In the genomic region with DNA sequence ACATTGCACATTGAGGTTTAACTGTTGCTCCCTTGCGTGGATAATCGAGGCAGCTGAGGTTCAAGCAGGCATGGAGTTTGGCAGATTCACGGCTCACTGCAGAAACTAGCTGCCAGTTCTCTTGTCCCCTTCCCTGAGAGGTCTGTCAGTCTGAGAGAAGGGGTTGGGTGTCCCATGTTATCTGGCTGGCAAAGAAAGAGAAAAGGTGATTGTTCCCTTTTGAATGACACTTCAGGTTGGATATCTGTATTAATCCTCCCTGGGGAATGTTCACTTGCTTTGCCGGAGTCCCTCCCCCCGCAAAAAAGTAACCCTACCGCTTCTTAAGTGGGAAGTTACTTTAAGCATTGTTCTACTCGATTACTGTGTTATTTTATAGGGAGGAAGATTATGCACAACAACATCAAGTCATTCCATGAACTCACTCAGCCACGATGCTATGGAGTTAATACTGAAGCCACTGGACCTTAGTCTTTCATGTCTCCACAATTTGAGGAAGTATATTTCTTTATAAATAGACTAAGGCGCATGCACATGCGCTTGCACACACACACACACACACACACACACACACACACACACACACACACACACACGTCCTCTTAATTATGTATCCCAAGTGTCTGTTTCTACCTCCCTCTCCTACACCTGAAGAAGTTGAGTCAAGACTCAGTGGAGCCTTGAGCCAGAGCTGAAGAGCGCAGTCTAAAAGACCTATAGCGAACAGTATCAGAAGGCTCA, we compare ENCODE assay signal across 8 mouse cellular contexts. TPM values are rescaled to one million over a fixed set of nuclear protein-coding genes. Genes with fewer than 3 reads are reported as not detected.
DNase-seq lines count a peak whose midpoint lies in the region; ATAC-seq and TF ChIP-seq lines count a peak whose summit lies in the region.

A gene (minus strand): TSS at position 151 of the 741 bp plus-strand sequence.

- H3K36me3 ChIP-seq in heart, embryonic 11.5 days (ENCODE audit: control insufficient read depth, insufficient read depth, low read length): no peaks in the 10 kb centered on the region
- no peaks in the 10 kb centered on the region for H3K36me3 ChIP-seq in G1E (replicated peaks)
- H3K36me3 ChIP-seq in heart, postnatal 0 days (replicated peaks; ENCODE audit: control insufficient read depth, insufficient read depth, low read length): no peaks in the 10 kb centered on the region
- H3K36me3 ChIP-seq in megakaryocyte, embryonic 14.5 days (replicated peaks; ENCODE audit: low read length): no peaks in the 10 kb centered on the region

- peak within 1 kb of the TSS; percentile 93 for H3K4me2 ChIP-seq in heart, embryonic 11.5 days
- H3K4me2 ChIP-seq in heart, postnatal 0 days (ENCODE audit: low read depth, low read length): peak within 1 kb of the TSS; percentile 84

- WGBS in heart, embryonic 11.5 days (ENCODE audit: insufficient replicate concordance): 53% methylated on average over 13 of the region's 13 CpGs
- 51% methylated on average over 13 of the region's 13 CpGs for whole genome bisulfite sequencing in heart, postnatal 0 days

- H3K4me1 ChIP-seq in heart, embryonic 11.5 days (ENCODE audit: control insufficient read depth, insufficient read depth, low read length): peaks cover 5% of the 10 kb centered on the region; the same call in 1 of the 2 replicates
- peaks cover 19% of the 10 kb centered on the region for H3K4me1 ChIP-seq in G1E (ENCODE audit: insufficient read depth, low read depth, low read length)
- H3K4me1 ChIP-seq in heart, postnatal 0 days (ENCODE audit: control insufficient read depth, insufficient read depth): no peaks in the 10 kb centered on the region; the same call in 1 of the 2 replicates
- peaks cover 15% of the 10 kb centered on the region for H3K4me1 ChIP-seq in megakaryocyte, embryonic 14.5 days

- peak within 1 kb of the TSS; percentile 52 for H3K4me3 ChIP-seq in heart, embryonic 11.5 days (ENCODE audit: low read depth, low read length)
- H3K4me3 ChIP-seq in G1E (ENCODE audit: low read depth, low read length): peak within 1 kb of the TSS; percentile 63
- peak within 1 kb of the TSS; percentile 54 for H3K4me3 ChIP-seq in heart, postnatal 0 days (ENCODE audit: low read depth, low read length)
- peak within 1 kb of the TSS; percentile 85 for H3K4me3 ChIP-seq in megakaryocyte, embryonic 14.5 days (replicated peaks)

- ATAC-seq in heart, embryonic 11.5 days (replicated peaks; ENCODE audit: insufficient number of reproducible peaks, low FRiP score, low TSS enrichment): no peak
- no peak for ATAC-seq in G1E (ENCODE audit: extremely low read depth, insufficient number of reproducible peaks, low FRiP score, poor library complexity, severe bottlenecking)
- no peak for ATAC-seq in heart, postnatal 0 days (ENCODE audit: insufficient read depth, low read depth)

- H3K27ac ChIP-seq in heart, embryonic 11.5 days (ENCODE audit: low read depth, low read length): 0 out of 2 replicates have a peak within 1 kb of the TSS, but pooled peaks have one; percentile 15
- H3K27ac ChIP-seq in heart, postnatal 0 days (ENCODE audit: low read depth): peak within 1 kb of the TSS; percentile 43; the same call in 1 of the 2 replicates

- H3K9me3 ChIP-seq in heart, embryonic 11.5 days (replicated peaks; ENCODE audit: control insufficient read depth, low read length): no peaks in the 10 kb centered on the region
- no peaks in the 10 kb centered on the region for H3K9me3 ChIP-seq in G1E (replicated peaks)
- H3K9me3 ChIP-seq in heart, postnatal 0 days (replicated peaks; ENCODE audit: control insufficient read depth, low read length): no peaks in the 10 kb centered on the region
- peaks cover 4% of the 10 kb centered on the region; the same call in 1 of the 2 replicates for H3K9me3 ChIP-seq in megakaryocyte, embryonic 14.5 days

- TF ChIP-seq CTCF in G1E (IDR thresholded peaks at IDR 0.05; ENCODE audit: low read depth, low read length): no peak
- TF ChIP-seq CTCF in heart, postnatal 0 days (IDR thresholded peaks at IDR 0.05; ENCODE audit: low read depth): no peak

- no peak for DNase-seq in heart, adult 9 months (ENCODE audit: low spot score in 2 of 2)
- no peak for DNase-seq in G1E (ENCODE audit: low spot score)
- DNase-seq in heart, postnatal 0 days (ENCODE audit: low spot score): no peak
- DNase-seq in adrenal gland, adult 8-10 months: no peak
- no peak for DNase-seq in urinary bladder, postnatal 25 days (ENCODE audit: low spot score)
- no peak for DNase-seq in frontal cortex, postnatal 10 days (ENCODE audit: low spot score in 2 of 2)

- no peak for TF ChIP-seq EP300 in heart, postnatal 0 days (IDR thresholded peaks at IDR 0.05; ENCODE audit: low read depth)

- H3K27me3 ChIP-seq in heart, embryonic 11.5 days (ENCODE audit: control insufficient read depth, insufficient read depth, low read length): peaks cover 2% of the 10 kb centered on the region; the same call in 1 of the 2 replicates
- peaks cover 11% of the 10 kb centered on the region; the same call in 1 of the 2 replicates for H3K27me3 ChIP-seq in G1E (ENCODE audit: insufficient read depth, low read length)
- H3K27me3 ChIP-seq in heart, postnatal 0 days (ENCODE audit: control insufficient read depth, insufficient read depth, low read length): peaks cover 3% of the 10 kb centered on the region; the same call in 1 of the 2 replicates
- H3K27me3 ChIP-seq in megakaryocyte, embryonic 14.5 days (replicated peaks): peaks cover 10% of the 10 kb centered on the region

- peak within 1 kb of the TSS; percentile 70 for H3K9ac ChIP-seq in heart, embryonic 11.5 days (ENCODE audit: low read depth, low read length)
- peak within 1 kb of the TSS; percentile 49; the same call in 1 of the 2 replicates for H3K9ac ChIP-seq in heart, postnatal 0 days (replicated peaks; ENCODE audit: low read depth, low read length)

RNA-seq across cellular contexts. Expression of the gene that starts here (rescaled TPM):
- 12.3 and 13.6 TPM in 2 replicates for polyA plus RNA-seq in heart, embryonic 11.5 days (2014; fragmentation: Nextera tagmentation; extraction: Ambion mirVana)
- total RNA-seq in G1E (2014; fragmentation: Nextera tagmentation) (2.3 and 5.2 TPM in 2 replicates), G1E (2017) (0.27 and 0.70 TPM in 2 replicates)
- polyA plus RNA-seq in G1E (2012): 0.04 TPM in 2 replicates
- 5.2 and 12.3 TPM in 2 replicates for total RNA-seq in heart, postnatal 0 days (2014; rRNA removed; ENCODE audit: low replicate concordance)
- polyA plus RNA-seq in heart, postnatal 0 days (2015; fragmentation: Nextera tagmentation; extraction: Ambion mirVana): 9.7 and 10.4 TPM in 2 replicates
- polyA plus RNA-seq in megakaryocyte, embryonic 14.5 days (2012; ENCODE audit: insufficient read depth, low replicate concordance): not detected in 2 replicates
- total RNA-seq in adrenal gland, adult 8-10 months (2022): 1 to 10 TPM; 1.3 to 3.5 (median 2.3) TPM

Comparison
In these comparisons a context has a peak if more than half of its experiments do, and no peak if none do; other contexts are left out.
1. RNA of the gene that starts here (polyA plus RNA-seq): 12.3 to 13.6 TPM in heart, embryonic 11.5 days and 9.7 to 10.4 TPM in heart, postnatal 0 days; 0.04 TPM in G1E and not detected in megakaryocyte, embryonic 14.5 days; every median in the first group is over 10 times any median in the second.
2. Peak in every context shown above with its lines, with median percentiles within 50 percentile points of each other: H3K4me3 ChIP-seq.